Mouse (Mus musculus) kidney, adult 8-10 months (tissue): ENCODE measurements around the gene Aptx.

Experiments used
- DNase-seq, 2 experiments: peaks; one replicate each; pipeline ENCODE4 v3.0.0; 2022

The Aptx gene

GRCm38 (mm10) chr4:40702797-40703709 lies at the start of gene Aptx:
TSS of gene Aptx (minus strand) at chr4:40703194.
- DNase-seq, result peak; percentile 97 to 98

DNA sequence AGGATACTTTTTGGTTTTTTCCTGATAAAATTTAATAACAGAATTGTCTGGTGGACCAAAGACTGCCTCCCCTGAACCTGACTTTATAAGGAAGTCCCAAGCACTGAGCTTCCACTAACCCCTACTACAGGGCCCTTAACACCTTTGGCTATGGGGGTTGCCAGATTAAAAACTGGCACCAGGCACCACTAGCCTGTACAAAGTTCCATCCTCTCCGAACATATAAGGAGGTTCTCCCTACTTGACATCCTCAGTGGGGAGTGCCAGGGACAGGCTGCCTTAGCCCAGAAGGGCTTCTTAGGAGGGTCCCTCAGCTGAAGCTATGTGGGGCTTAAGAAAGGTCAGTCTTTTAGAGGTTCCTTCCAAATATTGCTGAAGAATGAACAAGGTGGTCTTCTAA lies 32.4 kb upstream of the Aptx start:
- no peak for DNase-seq

DNA sequence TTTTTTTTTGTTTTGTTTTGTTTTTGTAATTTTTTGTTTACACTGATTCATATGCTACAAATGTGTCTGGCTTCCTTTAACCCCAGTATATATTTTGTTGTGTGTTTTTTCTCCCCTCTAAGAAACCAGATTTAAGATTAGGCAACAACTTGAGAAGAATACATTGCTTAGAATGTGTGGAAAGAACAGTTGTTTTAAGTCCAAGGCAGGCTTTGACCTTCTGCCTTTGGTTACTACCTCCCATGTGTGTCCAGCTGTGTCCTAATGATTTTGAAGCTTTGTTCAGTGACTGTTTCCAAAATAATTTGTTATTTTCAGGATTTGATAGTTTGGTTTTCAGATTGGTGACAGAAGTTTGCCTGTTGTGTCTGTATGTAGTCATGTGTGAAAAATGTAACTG lies 28.3 kb upstream of the Aptx start:
- DNase-seq, result no peak

GRCm38 (mm10) chr4:40727247-40727646 lies 24.3 kb upstream of the Aptx start:
- DNase-seq, result no peak

DNA sequence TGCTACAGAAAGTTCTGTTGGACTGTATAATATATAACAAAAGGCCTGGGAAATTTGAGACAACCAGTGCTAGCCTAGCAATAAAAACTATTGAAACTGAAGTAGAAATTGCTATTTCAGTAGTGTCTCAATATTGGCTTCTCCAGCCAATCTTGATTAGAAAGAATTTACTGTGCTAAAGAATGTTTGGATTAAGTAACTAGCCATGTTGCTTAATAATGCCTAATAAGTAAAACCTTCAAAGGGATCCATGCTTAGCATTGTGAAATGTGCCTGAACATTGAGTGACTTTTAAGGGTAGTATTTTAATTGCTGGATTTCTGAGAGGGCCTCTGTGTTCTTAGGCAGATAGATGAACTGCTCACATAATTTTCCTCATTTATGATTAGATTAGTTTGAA lies 22.6 kb upstream of the Aptx start:
- no peak for DNase-seq

DNA sequence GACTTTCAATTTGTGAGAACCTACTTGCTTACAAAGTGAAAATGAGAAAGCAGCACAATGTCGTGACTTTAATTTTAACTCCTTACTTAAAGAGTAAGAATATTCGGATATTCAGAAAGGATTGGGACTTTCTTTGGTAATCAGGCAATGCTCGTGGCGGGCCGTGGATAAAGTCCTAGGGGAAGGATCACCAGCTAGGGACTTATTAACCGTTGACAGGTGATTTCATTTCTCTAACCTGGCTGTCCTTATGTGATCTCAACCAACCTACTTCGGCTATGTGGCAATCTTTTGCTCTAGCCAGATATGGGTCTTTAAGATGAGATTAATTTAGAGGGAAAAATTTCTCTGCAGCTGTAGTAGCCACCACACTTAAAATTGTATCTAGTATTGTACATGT lies 22.1 kb upstream of the Aptx start:
- peak; percentile 40 to 58 for DNase-seq

DNA sequence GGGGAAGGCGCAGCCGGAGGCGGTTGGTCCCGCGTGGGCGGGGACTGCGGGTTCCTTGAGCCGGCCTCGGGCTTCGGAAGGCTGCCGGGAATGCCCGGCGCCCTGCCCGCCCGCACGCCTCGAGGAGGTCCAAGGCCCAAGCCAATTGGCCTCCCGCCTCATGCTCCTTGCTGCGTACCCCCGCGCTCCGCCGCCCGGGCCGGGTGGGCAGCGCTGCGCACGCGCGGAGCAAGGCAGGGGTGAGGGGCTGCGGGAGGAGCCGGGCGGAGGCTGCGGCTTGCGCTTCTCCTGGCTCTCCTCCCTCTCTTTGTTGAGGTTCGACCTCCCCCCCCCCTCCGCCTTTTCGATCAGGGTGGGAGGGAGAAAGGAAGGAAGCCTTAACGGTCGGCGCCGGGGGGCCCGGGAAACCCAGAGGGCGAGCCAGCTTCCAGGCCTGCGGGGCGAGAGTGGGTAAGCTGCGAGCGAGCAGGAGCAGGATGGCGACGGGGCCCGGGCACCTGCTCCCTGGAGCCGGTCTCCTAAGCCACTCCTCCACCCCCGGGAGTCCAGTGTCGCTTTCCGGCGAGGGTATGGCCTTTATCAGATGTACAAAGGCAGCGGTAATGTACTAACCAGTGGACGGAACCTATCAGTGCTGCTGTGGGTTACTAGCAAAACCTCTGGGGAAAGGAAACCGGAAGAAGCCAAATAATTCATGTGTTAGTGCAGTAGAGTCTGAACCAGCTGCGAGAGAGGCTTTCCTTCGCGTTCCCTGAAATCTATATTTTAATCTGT lies 19.9 kb upstream of the Aptx start:
- DNase-seq, result peak; percentile 65 to 69

DNA sequence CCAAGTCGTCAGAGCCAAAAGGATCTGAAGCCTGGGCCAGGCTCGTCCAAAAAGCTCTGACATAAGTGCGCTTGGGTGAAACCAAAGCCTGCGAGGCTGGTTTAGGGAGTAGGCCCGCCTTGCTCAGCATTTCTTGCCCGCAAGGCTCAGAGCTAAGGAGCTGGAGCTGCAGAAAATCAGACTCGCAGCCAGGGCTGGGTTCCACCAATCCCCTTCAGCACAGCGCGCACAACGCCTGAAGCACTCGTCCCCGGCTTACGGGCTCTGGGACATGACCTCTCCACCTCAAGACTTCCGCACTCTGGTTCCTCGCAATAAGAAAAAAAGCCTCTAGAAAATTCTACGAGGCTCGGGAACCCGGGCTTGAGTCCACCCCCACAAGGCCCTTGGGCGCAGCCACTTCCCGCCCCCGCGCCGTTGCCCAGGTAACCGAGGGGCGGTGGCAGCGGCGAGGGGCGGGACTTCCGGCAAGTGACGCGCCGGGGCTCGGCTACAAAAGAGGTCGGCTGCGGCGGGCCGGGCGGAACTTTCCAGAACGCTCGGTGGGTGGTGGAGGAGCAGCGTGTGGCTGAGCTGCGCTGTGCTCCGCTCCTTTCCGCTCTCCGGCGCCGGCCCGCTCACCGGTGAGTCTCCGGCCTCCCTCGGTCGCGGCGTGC lies 19.1 kb upstream of the Aptx start, which contains the start of gene Dnaja1:
TSS of gene Dnaja1 (plus strand) at position 140 of the 656 bp plus-strand sequence.
- peak; percentile 94 to 95 for DNase-seq

DNA sequence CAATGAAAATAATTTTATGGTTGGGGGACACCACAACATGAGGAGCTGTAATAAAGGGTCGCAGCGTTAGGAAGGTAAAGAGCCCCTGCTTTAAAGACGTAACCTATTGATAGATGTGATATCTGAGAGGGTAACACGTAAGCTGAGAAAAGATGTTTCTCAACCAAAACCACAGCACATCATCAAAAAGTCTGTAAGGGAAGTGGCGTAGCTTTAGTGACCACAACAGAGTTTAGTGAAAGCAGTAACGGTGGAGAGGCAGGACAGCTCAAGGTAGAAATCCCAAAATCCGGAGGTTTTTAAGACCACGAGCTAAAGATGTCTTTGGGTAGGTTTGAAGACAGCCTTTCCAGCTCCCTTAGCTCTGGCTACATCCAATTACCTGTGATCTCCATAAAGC lies 17.9 kb upstream of the Aptx start:
- DNase-seq, result no peak

GRCm38 (mm10) chr4:40717141-40717540 lies 14.1 kb upstream of the Aptx start:
- DNase-seq, result no peak

- DNase-seq, result no peak
Measured at GRCm38 (mm10) chr4:40703710-40704275, 799 bp upstream of the Aptx start.

DNA sequence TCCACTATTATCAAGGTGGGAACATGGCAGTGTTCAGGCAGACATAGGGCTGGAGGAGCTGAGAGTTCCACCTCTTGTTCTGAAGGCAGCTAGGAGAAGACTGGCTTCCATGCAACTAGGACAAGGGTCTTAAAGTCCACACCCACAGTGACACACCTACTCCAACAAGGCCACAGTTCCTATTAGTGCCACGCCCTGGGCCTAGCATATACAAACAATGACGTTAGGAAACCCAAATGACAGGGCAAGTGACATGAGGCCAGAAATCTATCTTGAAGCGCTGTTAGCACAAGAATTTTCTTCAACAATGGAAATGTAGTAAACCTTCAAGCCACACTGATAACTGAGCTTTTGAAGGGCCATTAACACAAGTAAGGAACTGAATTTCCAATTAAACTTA lies 1.2 kb downstream of the Aptx start:
- DNase-seq, result no peak

- peak; percentile 85 to 94 for DNase-seq
Measured at GRCm38 (mm10) chr4:40700216-40700615, 2.8 kb downstream of the Aptx start.

- DNase-seq, result no peak
Measured at GRCm38 (mm10) chr4:40697059-40697458, 5.9 kb downstream of the Aptx start.

DNA sequence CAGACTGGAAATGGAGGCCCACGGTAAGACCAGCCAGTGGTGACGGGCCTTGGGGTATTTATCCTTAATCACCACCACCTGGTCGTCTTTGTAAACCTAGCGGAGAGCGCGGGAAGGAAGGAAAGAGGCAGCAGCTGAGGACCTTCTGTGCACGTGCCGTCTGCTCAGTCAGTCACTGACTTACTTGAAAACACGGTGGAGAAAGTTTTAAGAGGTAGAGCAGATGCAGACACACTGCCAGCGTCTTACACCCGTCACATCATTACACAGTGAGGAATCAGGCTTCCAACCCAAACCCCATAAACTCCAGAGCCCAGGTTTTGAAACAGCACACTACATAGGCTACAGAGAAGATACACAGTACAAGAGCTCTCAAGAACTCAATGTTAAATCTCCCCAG lies 11.9 kb downstream of the Aptx start:
- DNase-seq, result no peak

DNA sequence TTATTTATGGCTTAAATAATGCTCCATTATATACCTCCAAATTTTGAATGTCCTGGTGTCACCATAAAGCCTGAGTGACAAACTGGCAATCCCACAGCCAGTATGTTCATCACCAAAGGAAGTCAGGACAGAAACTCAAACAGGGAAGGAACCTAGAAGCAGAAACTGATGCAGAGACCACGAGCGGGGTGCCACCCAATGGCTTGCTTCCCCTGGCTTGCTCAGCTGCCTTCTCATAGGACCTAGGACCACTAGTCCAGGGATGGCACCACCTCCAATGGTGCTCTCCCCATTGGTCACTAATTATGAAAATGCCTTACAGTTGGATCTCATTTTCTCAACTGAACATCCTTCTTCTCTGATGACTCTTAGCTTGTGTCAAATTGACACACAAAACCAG lies 19.7 kb downstream of the Aptx start:
- DNase-seq, result no peak

DNA sequence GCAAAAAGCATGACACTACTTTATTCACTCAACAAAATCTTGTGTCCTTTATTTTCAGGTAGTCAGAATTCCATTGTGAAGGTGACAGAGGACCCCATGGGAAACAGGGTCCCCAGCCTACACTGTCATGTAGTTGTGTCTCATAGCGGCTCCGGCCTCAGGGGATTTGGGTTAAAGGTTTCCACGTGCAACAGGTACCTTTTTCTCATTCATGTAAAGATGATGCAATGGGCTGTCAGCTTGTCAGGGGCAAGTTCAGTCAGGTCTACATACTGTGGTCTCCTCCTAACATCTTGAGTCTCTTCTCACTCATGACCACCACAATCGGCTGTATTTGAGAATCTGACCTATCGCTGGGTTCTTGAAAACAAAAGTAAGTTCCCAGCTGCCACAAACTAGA lies 20.6 kb downstream of the Aptx start:
- DNase-seq, result no peak

GRCm38 (mm10) chr4:40681908-40682307 lies 21.1 kb downstream of the Aptx start:
- DNase-seq, result peak; percentile 34 to 59

DNA sequence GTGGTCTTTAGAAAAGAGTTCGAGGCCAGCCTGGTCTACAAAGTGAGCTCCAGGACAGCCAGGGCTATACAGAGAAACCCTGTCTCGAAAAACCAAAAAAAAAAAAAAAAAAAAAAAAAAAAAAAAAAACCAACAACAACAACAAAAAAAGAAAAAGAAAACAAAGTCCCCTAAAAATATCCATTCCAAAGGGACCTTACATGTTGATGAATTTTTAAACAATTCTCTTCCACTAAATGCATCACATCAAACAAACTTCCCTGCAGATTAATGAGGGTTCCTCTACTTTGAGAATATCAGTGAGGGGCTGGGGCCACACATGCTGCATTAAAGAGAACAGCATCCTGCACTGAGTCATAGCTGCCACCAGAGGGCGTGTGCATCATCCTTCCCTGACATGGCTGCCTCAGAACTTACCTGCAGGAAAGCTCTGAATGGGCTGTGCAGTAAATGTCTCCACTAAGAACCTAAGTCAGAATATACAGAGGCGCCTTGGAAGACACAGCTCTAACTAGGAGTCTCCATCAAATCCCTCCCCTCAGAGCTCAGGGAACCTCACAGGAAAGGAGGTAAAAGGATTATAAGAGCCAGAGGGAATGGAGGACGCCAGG lies 22.6 kb downstream of the Aptx start:
- peak in 1 of 2 experiments; percentile 32 for DNase-seq

DNA sequence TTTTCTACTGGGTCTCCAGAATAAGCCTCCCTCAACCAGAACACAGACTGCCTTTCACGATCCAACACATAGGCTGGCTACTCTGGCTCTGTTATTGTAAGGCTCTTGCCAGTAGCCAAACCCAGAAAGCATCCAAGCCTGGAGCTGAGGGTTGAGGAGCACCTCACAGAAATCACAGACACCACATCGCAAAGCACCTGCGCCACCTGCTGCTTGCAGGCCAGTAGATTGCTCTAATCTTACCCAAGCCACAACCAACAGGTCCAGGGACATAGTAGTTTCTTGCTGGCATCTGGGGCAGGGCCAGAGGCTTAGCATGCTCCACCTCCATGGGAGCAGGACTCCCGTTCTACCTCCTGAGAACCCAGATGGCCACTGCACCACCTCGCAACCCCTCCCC lies 25.9 kb downstream of the Aptx start:
- DNase-seq, result peak in 1 of 2 experiments; percentile 20

- DNase-seq, result no peak
Measured at GRCm38 (mm10) chr4:40676338-40676737, 26.7 kb downstream of the Aptx start.

- DNase-seq, result no peak
Measured at GRCm38 (mm10) chr4:40673526-40673925, 29.5 kb downstream of the Aptx start.
